Mouse (Mus musculus) gonadal fat pad, adult 2 months (tissue): ENCODE measurements around the gene Lrp3. TPM values are rescaled to one million over a fixed set of nuclear protein-coding genes. Genes with fewer than 3 reads are reported as not detected.

Experiments used
- polyA plus RNA-seq: library from polyadenylated mRNA; depleted of rRNA; stranded (reverse); fragments of >200 nt; gene quantifications from 2 replicates; pipeline ENCODE4 v1.2.3, GENCODE M21; 2012; rRNA removed

Gene Lrp3
- polyA plus RNA-seq, 1 experiment = 7.3 TPM

Other genes with a start within 250 kb of the Lrp3 start
- gene Cebpg, start 158.9 kb downstream of the Lrp3 start, polyA plus RNA-seq = 14.1 and 16.3 TPM in 2 replicates
- gene Cebpa, start 96.2 kb downstream of the Lrp3 start, polyA plus RNA-seq = 261 and 276 TPM in 2 replicates
- 163 and 251 TPM in 2 replicates for gene Slc7a10, start 29.1 kb downstream of the Lrp3 start, polyA plus RNA-seq
- 4.1 and 5.2 TPM in 2 replicates for gene Gpatch1, start 102.9 kb upstream of the Lrp3 start, polyA plus RNA-seq
- 7.2 and 7.4 TPM in 2 replicates for gene Rhpn2, start 118.7 kb upstream of the Lrp3 start, polyA plus RNA-seq
- gene Faap24, start 181.3 kb upstream of the Lrp3 start, polyA plus RNA-seq = 3.3 and 3.6 TPM in 2 replicates
- gene Cep89, start 181.5 kb upstream of the Lrp3 start, polyA plus RNA-seq = 13.7 and 19.3 TPM in 2 replicates
- 8.0 and 9.9 TPM in 2 replicates for gene Slc7a9, start 233.3 kb upstream of the Lrp3 start, polyA plus RNA-seq